Mouse (Mus musculus): ENCODE data around the gene Pdgfb. TPM values are rescaled to one million over a fixed set of nuclear protein-coding genes. Genes with fewer than 3 reads are reported as not detected.

Gene Pdgfb
- total and polyA plus RNA-seq, 2 experiments from 2014 or later = 7.6 to 17.8 TPM

DNA sequence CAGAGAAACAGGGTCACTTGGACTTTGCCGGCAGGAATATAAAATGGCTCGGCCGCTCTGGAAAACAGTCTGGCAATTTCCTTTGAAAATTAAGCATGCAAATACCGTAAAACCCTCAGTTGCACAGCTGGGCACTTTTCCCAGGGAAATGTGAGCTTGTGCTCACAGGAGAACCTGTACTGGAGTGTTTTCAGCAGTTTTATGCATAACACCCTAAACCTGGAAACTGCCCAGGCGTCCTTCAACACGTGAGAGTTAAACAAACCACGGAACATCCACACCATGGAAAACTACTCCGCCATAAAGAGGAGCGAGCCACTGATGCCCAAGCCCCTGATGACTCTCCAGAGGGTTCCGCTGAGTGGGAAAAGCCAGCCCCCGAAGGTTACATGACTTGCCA, 34.1 kb downstream of the Pdgfb start:
- Histone ChIP-seq H3K9me3 (ENCODE audit: low read length) (no peaks in the 10 kb centered on the region), H3K4me1 (ENCODE audit: insufficient read depth) (no peaks in the 10 kb centered on the region), H3K9ac (no peak overlapping the region), H3K36me3 (ENCODE audit: insufficient read depth) (no peaks in the 10 kb centered on the region), H3K4me3 (ENCODE audit: low read depth, low read length) (no peak overlapping the region), H3K27me3 (ENCODE audit: insufficient read depth, low read length) (no peaks in the 10 kb centered on the region), H3K27ac (ENCODE audit: low read depth, low read length) (no peak overlapping the region), H3K4me2 (ENCODE audit: low read depth) (no peak overlapping the region)
- TF ChIP-seq CTCF (IDR thresholded peaks at IDR 0.05; ENCODE audit: low read depth) = no peak
- DNase-seq (no peak), ATAC-seq (no peak)
- 69% methylated on average over 11 of the region's 11 CpGs for WGBS

GRCm38 (mm10) chr15:79972186-79972585, 42.6 kb downstream of the Pdgfb start:
- DNase-seq (no peak), ATAC-seq (no peak)
- H3K4me2 ChIP-seq (ENCODE audit: low read depth) = no peak overlapping the region
- no peak overlapping the region for H3K4me3 ChIP-seq (ENCODE audit: low read depth, low read length)
- H3K9me3 ChIP-seq (ENCODE audit: low read length) = no peaks in the 10 kb centered on the region
- 97% methylated on average over 11 of the region's 11 CpGs for whole genome bisulfite sequencing
- H3K27ac ChIP-seq (ENCODE audit: low read depth, low read length) = no peak overlapping the region
- no peaks in the 10 kb centered on the region for H3K4me1 ChIP-seq (ENCODE audit: insufficient read depth)
- no peak for TF ChIP-seq CTCF (IDR thresholded peaks at IDR 0.05; ENCODE audit: low read depth)
- H3K36me3 ChIP-seq (ENCODE audit: insufficient read depth) = no peaks in the 10 kb centered on the region
- no peaks in the 10 kb centered on the region for H3K27me3 ChIP-seq (ENCODE audit: insufficient read depth, low read length)
- no peak overlapping the region for H3K9ac ChIP-seq

DNA sequence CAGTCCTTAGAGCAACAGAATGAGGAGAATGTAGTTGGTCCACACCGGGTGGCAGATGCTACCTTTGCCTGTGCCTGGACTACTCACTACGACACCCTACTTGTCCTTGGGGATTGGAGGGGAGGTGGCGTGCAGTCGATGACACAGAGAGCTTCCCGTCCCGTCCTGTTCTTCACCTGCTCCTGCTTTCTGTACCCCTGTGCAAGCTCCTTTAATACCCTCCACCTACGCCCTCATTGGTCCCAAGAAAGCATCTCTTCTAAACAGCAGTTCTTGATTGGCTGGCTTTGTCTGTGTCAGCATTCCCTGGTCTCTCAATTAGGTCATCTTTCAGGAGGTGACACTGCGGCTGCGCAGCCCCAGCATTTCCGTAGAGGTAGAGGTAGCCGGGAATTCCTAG, 43.8 kb downstream of the Pdgfb start, which contains the start of gene Cbx7:
Gene Cbx7 (minus strand): TSS at position 180 of the 400 bp plus-strand sequence.
- H3K4me3 ChIP-seq (ENCODE audit: low read depth, low read length) = no peak within 1 kb of the TSS
- no peaks in the 10 kb centered on the region for H3K4me1 ChIP-seq (ENCODE audit: insufficient read depth)
- WGBS = 93% methylated on average over 11 of the region's 11 CpGs
- H3K4me2 ChIP-seq (ENCODE audit: low read depth) = no peak within 1 kb of the TSS
- H3K36me3 ChIP-seq (ENCODE audit: insufficient read depth) = no peaks in the 10 kb centered on the region
- no peak within 1 kb of the TSS for H3K9ac ChIP-seq
- no peak for DNase-seq
- no peak within 1 kb of the TSS for H3K27ac ChIP-seq (ENCODE audit: low read depth, low read length)
- TF ChIP-seq CTCF (IDR thresholded peaks at IDR 0.05; ENCODE audit: low read depth) = no peak
- ATAC-seq = no peak
- H3K27me3 ChIP-seq (ENCODE audit: insufficient read depth, low read length) = no peaks in the 10 kb centered on the region
- H3K9me3 ChIP-seq (ENCODE audit: low read length) = no peaks in the 10 kb centered on the region

DNA sequence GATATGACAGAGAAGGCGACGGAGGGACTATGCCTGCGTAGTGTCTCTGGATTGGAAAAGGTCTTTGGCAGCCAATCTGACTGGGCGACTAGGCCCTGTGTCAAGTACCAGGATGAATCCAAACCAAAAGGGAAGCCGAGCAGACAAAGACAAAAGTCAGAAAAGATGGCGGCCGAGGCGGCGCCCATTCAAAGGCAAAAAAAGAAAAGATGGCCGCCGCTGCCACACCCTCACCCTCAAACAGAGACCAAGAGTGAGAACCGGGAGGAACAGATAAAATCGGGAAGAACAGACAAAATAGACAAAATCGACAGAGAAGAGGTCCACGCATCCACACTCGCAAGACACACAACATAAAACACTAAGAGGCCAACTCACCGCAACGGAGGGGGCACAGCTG, 44.3 kb downstream of the Pdgfb start:
- Histone ChIP-seq H3K4me1 (ENCODE audit: insufficient read depth) (no peaks in the 10 kb centered on the region), H3K9me3 (ENCODE audit: low read length) (no peaks in the 10 kb centered on the region), H3K27me3 (ENCODE audit: insufficient read depth, low read length) (no peaks in the 10 kb centered on the region), H3K36me3 (ENCODE audit: insufficient read depth) (no peaks in the 10 kb centered on the region), H3K9ac (no peak overlapping the region), H3K27ac (ENCODE audit: low read depth, low read length) (no peak overlapping the region), H3K4me2 (ENCODE audit: low read depth) (no peak overlapping the region), H3K4me3 (ENCODE audit: low read depth, low read length) (no peak overlapping the region)
- DNase-seq (no peak), ATAC-seq (no peak)
- 99% methylated on average over 18 of the region's 18 CpGs for WGBS
- TF ChIP-seq CTCF (IDR thresholded peaks at IDR 0.05; ENCODE audit: low read depth) = no peak

- H3K36me3 ChIP-seq (ENCODE audit: insufficient read depth) = no peaks in the 10 kb centered on the region
- no peaks in the 10 kb centered on the region for H3K9me3 ChIP-seq (ENCODE audit: low read length)
- H3K4me2 ChIP-seq (ENCODE audit: low read depth) = no peak overlapping the region
- no peak overlapping the region for H3K27ac ChIP-seq (ENCODE audit: low read depth, low read length)
- no peak overlapping the region for H3K9ac ChIP-seq
- DNase-seq (no peak), ATAC-seq (no peak)
- no peaks in the 10 kb centered on the region for H3K4me1 ChIP-seq (ENCODE audit: insufficient read depth)
- TF ChIP-seq CTCF (IDR thresholded peaks at IDR 0.05; ENCODE audit: low read depth) = no peak
- WGBS = 86% methylated on average over 6 of the region's 6 CpGs
- no peak overlapping the region for H3K4me3 ChIP-seq (ENCODE audit: low read depth, low read length)
- no peaks in the 10 kb centered on the region for H3K27me3 ChIP-seq (ENCODE audit: insufficient read depth, low read length)
Measured at GRCm38 (mm10) chr15:79967346-79967745, 47.4 kb downstream of the Pdgfb start.

GRCm38 (mm10) chr15:79964376-79964775, 50.4 kb downstream of the Pdgfb start:
- ATAC-seq (no peak), DNase-seq (no peak)
- no peaks in the 10 kb centered on the region for H3K4me1 ChIP-seq (ENCODE audit: insufficient read depth)
- WGBS = 88% methylated on average over 7 of the region's 7 CpGs
- no peak for TF ChIP-seq CTCF (IDR thresholded peaks at IDR 0.05; ENCODE audit: low read depth)
- H3K9ac ChIP-seq = no peak overlapping the region
- H3K27me3 ChIP-seq (ENCODE audit: insufficient read depth, low read length) = no peaks in the 10 kb centered on the region
- H3K4me3 ChIP-seq (ENCODE audit: low read depth, low read length) = no peak overlapping the region
- H3K27ac ChIP-seq (ENCODE audit: low read depth, low read length) = no peak overlapping the region
- H3K36me3 ChIP-seq (ENCODE audit: insufficient read depth) = no peaks in the 10 kb centered on the region
- no peaks in the 10 kb centered on the region for H3K9me3 ChIP-seq (ENCODE audit: low read length)
- no peak overlapping the region for H3K4me2 ChIP-seq (ENCODE audit: low read depth)

GRCm38 (mm10) chr15:79962661-79963060, 52.1 kb downstream of the Pdgfb start:
- ATAC-seq (no peak), DNase-seq (no peak)
- H3K9ac ChIP-seq = no peak overlapping the region
- H3K9me3 ChIP-seq (ENCODE audit: low read length) = no peaks in the 10 kb centered on the region
- no peaks in the 10 kb centered on the region for H3K27me3 ChIP-seq (ENCODE audit: insufficient read depth, low read length)
- 59% methylated on average over 18 of the region's 18 CpGs for WGBS
- H3K27ac ChIP-seq (ENCODE audit: low read depth, low read length) = no peak overlapping the region
- H3K36me3 ChIP-seq (ENCODE audit: insufficient read depth) = no peaks in the 10 kb centered on the region
- H3K4me3 ChIP-seq (ENCODE audit: low read depth, low read length) = no peak overlapping the region
- no peak overlapping the region for H3K4me2 ChIP-seq (ENCODE audit: low read depth)
- no peaks in the 10 kb centered on the region for H3K4me1 ChIP-seq (ENCODE audit: insufficient read depth)
- no peak for TF ChIP-seq CTCF (IDR thresholded peaks at IDR 0.05; ENCODE audit: low read depth)
